12 mouse cellular contexts compared by ENCODE assay signal in genomic region chr2:117455021-117455739, GRCm38 (mm10).
DNase-seq lines count a peak whose midpoint lies in the region; ATAC-seq lines count a peak whose summit lies in the region.
"Had no signal": no experiment of that assay in that cellular context is flagged by ENCODE, and none has a peak within 500 bp of the region (broad histone marks: within the 10 kb centered on the region; RNA-seq: fewer than 3 reads in every experiment).

No protein-coding gene starts in this region.

- H3K4me3 ChIP-seq in hindbrain, embryonic 15.5 days, result no peak overlapping the region
- no peak overlapping the region for H3K4me3 ChIP-seq in hindbrain, embryonic 12.5 days
- H3K4me3 ChIP-seq in hindbrain, embryonic 16.5 days (ENCODE audit: low read length), result no peak overlapping the region
- H3K4me3 ChIP-seq: limb, embryonic 15.5 days; megakaryocyte, embryonic 14.5 days had no signal

- peak; percentile 71 for DNase-seq in 3T3-L1 (ENCODE audit: low read depth, low spot score)
- DNase-seq in 416B (ENCODE audit: low read depth), result peak; percentile 23
- DNase-seq in Muller cell, postnatal 12 days (ENCODE audit: inconsistent ontology term), result no peak
- DNase-seq in right cerebral cortex, postnatal 4 days, result no peak
- DNase-seq in gastrocnemius, postnatal 4 days (ENCODE audit: low spot score in 2 of 2), result no peak
- DNase-seq: adrenal gland, postnatal 14 days; layer of hippocampus, adult 9-11 months had no signal

- WGBS in hindbrain, embryonic 15.5 days, result 64% methylated on average over 4 of the region's 4 CpGs
- 69% methylated on average over 4 of the region's 4 CpGs for WGBS in hindbrain, embryonic 12.5 days
- WGBS in hindbrain, embryonic 16.5 days, result 67% methylated on average over 4 of the region's 4 CpGs

- H3K9ac ChIP-seq in hindbrain, embryonic 15.5 days, result no peak overlapping the region
- H3K9ac ChIP-seq in hindbrain, embryonic 12.5 days, result no peak overlapping the region
- H3K9ac ChIP-seq in hindbrain, embryonic 16.5 days (ENCODE audit: low read depth, low read length), result no peak overlapping the region
- H3K9ac ChIP-seq: limb, embryonic 15.5 days had no signal

- H3K27ac ChIP-seq in hindbrain, embryonic 15.5 days (replicated peaks), result no peak overlapping the region
- no peak overlapping the region for H3K27ac ChIP-seq in hindbrain, embryonic 12.5 days
- H3K27ac ChIP-seq in hindbrain, embryonic 16.5 days (ENCODE audit: low read depth, low read length), result no peak overlapping the region

- no peaks in the 10 kb centered on the region for H3K27me3 ChIP-seq in hindbrain, embryonic 15.5 days
- no peaks in the 10 kb centered on the region for H3K27me3 ChIP-seq in hindbrain, embryonic 12.5 days
- H3K27me3 ChIP-seq in hindbrain, embryonic 16.5 days (replicated peaks; ENCODE audit: control insufficient read depth, insufficient read depth, low read length), result no peaks in the 10 kb centered on the region
- H3K27me3 ChIP-seq: limb, embryonic 15.5 days; megakaryocyte, embryonic 14.5 days had no signal

- no peaks in the 10 kb centered on the region for H3K9me3 ChIP-seq in hindbrain, embryonic 15.5 days
- no peaks in the 10 kb centered on the region for H3K9me3 ChIP-seq in hindbrain, embryonic 12.5 days (replicated peaks)
- no peaks in the 10 kb centered on the region for H3K9me3 ChIP-seq in hindbrain, embryonic 16.5 days (ENCODE audit: control insufficient read depth, low read length)
- H3K9me3 ChIP-seq: limb, embryonic 15.5 days; megakaryocyte, embryonic 14.5 days had no signal

- no peaks in the 10 kb centered on the region for H3K36me3 ChIP-seq in hindbrain, embryonic 15.5 days
- no peaks in the 10 kb centered on the region for H3K36me3 ChIP-seq in hindbrain, embryonic 12.5 days
- no peaks in the 10 kb centered on the region for H3K36me3 ChIP-seq in hindbrain, embryonic 16.5 days (ENCODE audit: control insufficient read depth, insufficient read depth, low read length)
- H3K36me3 ChIP-seq: limb, embryonic 15.5 days had no signal

- ATAC-seq in hindbrain, embryonic 15.5 days (ENCODE audit: low FRiP score, low read depth), result peak; percentile 75; the same call in 1 of the 2 replicates
- no peak for ATAC-seq in hindbrain, embryonic 12.5 days (ENCODE audit: low FRiP score)
- peak; percentile 60; the same call in 1 of the 2 replicates for ATAC-seq in hindbrain, embryonic 16.5 days

- peaks cover 10% of the 10 kb centered on the region; the same call in 1 of the 2 replicates for H3K4me1 ChIP-seq in hindbrain, embryonic 15.5 days (replicated peaks)
- peaks cover 10% of the 10 kb centered on the region for H3K4me1 ChIP-seq in hindbrain, embryonic 12.5 days
- H3K4me1 ChIP-seq in hindbrain, embryonic 16.5 days (ENCODE audit: control insufficient read depth, insufficient read depth, low read depth, low read length), result peaks cover 7% of the 10 kb centered on the region; the same call in 1 of the 2 replicates

- no peak overlapping the region for H3K4me2 ChIP-seq in hindbrain, embryonic 15.5 days
- H3K4me2 ChIP-seq in hindbrain, embryonic 12.5 days (replicated peaks), result no peak overlapping the region
- no peak overlapping the region for H3K4me2 ChIP-seq in hindbrain, embryonic 16.5 days (ENCODE audit: low read length)
- H3K4me2 ChIP-seq: limb, embryonic 15.5 days had no signal

Comparison
In these comparisons a context has a peak if more than half of its experiments do, and no peak if none do; other contexts are left out.
1. DNase-seq: peak in 3T3-L1 (single experiment) and 416B (single experiment); none in Muller cell, postnatal 12 days (single experiment), right cerebral cortex, postnatal 4 days (single experiment) and gastrocnemius, postnatal 4 days (0 of 2).